Mouse (Mus musculus) testis, adult 2 months (tissue): ENCODE measurements around the gene Pnmt. TPM values are rescaled to one million over a fixed set of nuclear protein-coding genes. Genes with fewer than 3 reads are reported as not detected.

Source experiments
- H3K27ac ChIP-seq: fragments of 200-500 bp; 2 replicates; pipeline ENCODE4 v1.5.1; 2012; ENCODE audit warnings: low read depth, low read length; ENCODE audit not compliant: control insufficient read depth, insufficient read depth
- H3K27me3 ChIP-seq: fragments of 200-500 bp; 2 replicates; pipeline ENCODE4 v1.6.1; 2012; ENCODE audit warnings: mild to moderate bottlenecking, low read length, moderate library complexity; ENCODE audit not compliant: control insufficient read depth, insufficient read depth
- H3K36me3 ChIP-seq: fragments of 200-500 bp; 2 replicates; pipeline ENCODE4 v1.6.1; 2012; ENCODE audit warnings: mild to moderate bottlenecking, low read length; ENCODE audit not compliant: control insufficient read depth, insufficient read depth
- H3K4me1 ChIP-seq: fragments of 200-500 bp; 2 replicates; pipeline ENCODE4 v1.6.1; 2012; ENCODE audit warnings: low read length; ENCODE audit not compliant: control insufficient read depth, insufficient read depth
- H3K4me3 ChIP-seq: fragments of 200-500 bp; 2 replicates; pipeline ENCODE4 v1.5.1; 2012; ENCODE audit warnings: low read depth, mild to moderate bottlenecking, low read length, moderate library complexity, mixed read lengths; ENCODE audit not compliant: control insufficient read depth
- CTCF ChIP-seq: fragments of 200-500 bp; IDR thresholded peaks from 2 replicates; pipeline ENCODE4 v1.5.1; 2012; ENCODE audit warnings: low read depth, mild to moderate bottlenecking, inconsistent platforms, low read length, moderate library complexity; ENCODE audit not compliant: control insufficient read depth, insufficient read depth, insufficient replicate concordance
- POLR2A ChIP-seq: fragments of 200-500 bp; IDR thresholded peaks from 2 replicates; pipeline ENCODE4 v1.6.1; 2012; ENCODE audit warnings: low read depth, mild to moderate bottlenecking, inconsistent platforms, low read length, moderate library complexity; ENCODE audit not compliant: control insufficient read depth
- polyA plus RNA-seq: library from polyadenylated mRNA; depleted of rRNA; stranded (reverse); fragments of >200 nt; gene quantifications from 2 replicates; pipeline ENCODE4 v1.2.3, GENCODE M21; 2012

Gene Pnmt
- polyA plus RNA-seq, 1 experiment, result 0.35 TPM

- no peaks in the 10 kb centered on the region for H3K27me3 ChIP-seq
- no peak overlapping the region for H3K27ac ChIP-seq
- H3K4me1 ChIP-seq, result peaks cover 9% of the 10 kb centered on the region
- no peak overlapping the region for H3K4me3 ChIP-seq
- H3K36me3 ChIP-seq, result no peaks in the 10 kb centered on the region
- TF ChIP-seq POLR2A (no peak), CTCF (no peak)
These were observed 25.3 kb upstream of the Pnmt start for GRCm38 (mm10) chr11:98360866-98361521.

GRCm38 (mm10) chr11:98363817-98364216 lies 22.4 kb upstream of the Pnmt start:
- H3K27ac ChIP-seq, result no peak overlapping the region
- no peaks in the 10 kb centered on the region for H3K36me3 ChIP-seq
- TF ChIP-seq CTCF, result no peak
- no peak for TF ChIP-seq POLR2A
- H3K4me3 ChIP-seq, result no peak overlapping the region
- H3K4me1 ChIP-seq, result peaks cover 5% of the 10 kb centered on the region
- no peaks in the 10 kb centered on the region for H3K27me3 ChIP-seq

- Histone ChIP-seq H3K4me1 (no peaks in the 10 kb centered on the region; the same call in 1 of the 2 replicates), H3K27ac (no peak overlapping the region), H3K4me3 (no peak overlapping the region), H3K27me3 (no peaks in the 10 kb centered on the region), H3K36me3 (no peaks in the 10 kb centered on the region)
- TF ChIP-seq CTCF (no peak), POLR2A (no peak)
These were observed 21.8 kb upstream of the Pnmt start for GRCm38 (mm10) chr11:98364410-98364809.

GRCm38 (mm10) chr11:98366290-98366689 lies 20.0 kb upstream of the Pnmt start:
- no peaks in the 10 kb centered on the region for H3K27me3 ChIP-seq
- TF ChIP-seq POLR2A, result no peak
- no peak for TF ChIP-seq CTCF

GRCm38 (mm10) chr11:98367171-98367862 lies 18.9 kb upstream of the Pnmt start:
- no peaks in the 10 kb centered on the region for H3K36me3 ChIP-seq
- H3K27me3 ChIP-seq, result no peaks in the 10 kb centered on the region
- TF ChIP-seq CTCF (no peak), POLR2A (no peak)
- H3K4me3 ChIP-seq, result no peak overlapping the region
- no peak overlapping the region for H3K27ac ChIP-seq
- H3K4me1 ChIP-seq, result peaks cover 6% of the 10 kb centered on the region

More at GRCm38 (mm10) chr11:98366290-98366689, 20.0 kb upstream of the Pnmt start:
- no peak overlapping the region for H3K27ac ChIP-seq
- H3K36me3 ChIP-seq, result no peaks in the 10 kb centered on the region
- H3K4me3 ChIP-seq, result no peak overlapping the region
- H3K4me1 ChIP-seq, result peaks cover 6% of the 10 kb centered on the region

GRCm38 (mm10) chr11:98367863-98368186 lies 18.4 kb upstream of the Pnmt start:
- Histone ChIP-seq H3K4me3 (no peak overlapping the region), H3K27ac (no peak overlapping the region), H3K27me3 (no peaks in the 10 kb centered on the region)

GRCm38 (mm10) chr11:98369337-98369736 lies 16.9 kb upstream of the Pnmt start:
- Histone ChIP-seq H3K4me1 (peaks cover 6% of the 10 kb centered on the region), H3K27me3 (no peaks in the 10 kb centered on the region), H3K4me3 (no peak overlapping the region), H3K36me3 (no peaks in the 10 kb centered on the region; the same call in 1 of the 2 replicates), H3K27ac (no peak overlapping the region)
- TF ChIP-seq CTCF (no peak), POLR2A (no peak)

More at GRCm38 (mm10) chr11:98367863-98368186, 18.4 kb upstream of the Pnmt start:
- H3K4me1 ChIP-seq, result peaks cover 6% of the 10 kb centered on the region
- H3K36me3 ChIP-seq, result no peaks in the 10 kb centered on the region
- no peak for TF ChIP-seq CTCF
- TF ChIP-seq POLR2A, result no peak
